Mouse (Mus musculus) myocyte (in vitro differentiated cells): ENCODE measurements around the gene Ppfia1. TPM values are rescaled to one million over a fixed set of nuclear protein-coding genes. Genes with fewer than 3 reads are reported as not detected.

ENCODE experiments used
- H3K27me3 ChIP-seq: one replicate; pipeline ENCODE4 v1.6.1; 2011; ENCODE audit not compliant: control insufficient read depth, insufficient read depth, insufficient read length
- H3K36me3 ChIP-seq: one replicate; pipeline ENCODE4 v1.6.1; 2011; ENCODE audit not compliant: control insufficient read depth, insufficient read depth
- H3K4me2 ChIP-seq: one replicate; pipeline ENCODE4 v1.6.1; 2011; ENCODE audit warnings: low read depth, control low read depth
- H3K4me3 ChIP-seq: one replicate; pipeline ENCODE4 v1.5.1; 2011; ENCODE audit warnings: mild to moderate bottlenecking, control low read depth, moderate library complexity
- H3K79me2 ChIP-seq: one replicate; pipeline ENCODE4 v1.6.1; 2011; ENCODE audit not compliant: control insufficient read depth, insufficient read depth
- H3ac ChIP-seq: one replicate; pipeline ENCODE4 v1.6.1; 2011; ENCODE audit not compliant: control insufficient read depth, insufficient read length
- CEBPB ChIP-seq: IDR thresholded peaks from 2 replicates; pipeline ENCODE4 v1.6.1; 2011; ENCODE audit warnings: mild to moderate bottlenecking, moderate library complexity; ENCODE audit not compliant: poor library complexity, insufficient read depth, severe bottlenecking
- E2F4 ChIP-seq: IDR thresholded peaks from one replicate; pipeline ENCODE4 v1.6.1; 2011; ENCODE audit warnings: mild to moderate bottlenecking, control low read depth, moderate library complexity; ENCODE audit not compliant: insufficient read depth
- MAX ChIP-seq: IDR thresholded peaks from one replicate; pipeline ENCODE4 v1.6.1; 2011; ENCODE audit warnings: low read depth, mild to moderate bottlenecking, control low read depth
- MYOD1 ChIP-seq, 3 experiments: IDR thresholded peaks; one replicate each; pipeline ENCODE4 v1.6.1; 2011; ENCODE audit warnings: control low read depth in 2 of 3, low read depth in 2 of 3, mild to moderate bottlenecking in 2 of 3, moderate library complexity in 1 of 3; ENCODE audit not compliant: insufficient read length in 2 of 3, control insufficient read depth in 1 of 3
- MYOG ChIP-seq, 3 experiments: IDR thresholded peaks; one replicate each; pipeline ENCODE4 v1.6.1; 2011; ENCODE audit warnings: control low read depth in 2 of 3, low read depth in 2 of 3, mild to moderate bottlenecking in 2 of 3; ENCODE audit not compliant: insufficient read length in 2 of 3, control insufficient read depth in 1 of 3, insufficient read depth in 1 of 3
- POLR2A ChIP-seq: IDR thresholded peaks from one replicate; pipeline ENCODE4 v1.6.1; 2011; ENCODE audit warnings: low read depth, mild to moderate bottlenecking, control low read depth, moderate library complexity; ENCODE audit not compliant: insufficient read length
- POLR2AphosphoS2 ChIP-seq: IDR thresholded peaks from one replicate; pipeline ENCODE4 v1.6.1; 2011; ENCODE audit warnings: low read depth, control low read depth; ENCODE audit not compliant: insufficient read length
- REST ChIP-seq: IDR thresholded peaks from one replicate; pipeline ENCODE4 v1.6.1; 2011; ENCODE audit warnings: mild to moderate bottlenecking, control low read depth, moderate library complexity; ENCODE audit not compliant: insufficient read depth, insufficient read length
- SRF ChIP-seq: IDR thresholded peaks from one replicate; pipeline ENCODE4 v1.6.1; 2011; ENCODE audit warnings: low read depth; ENCODE audit not compliant: control insufficient read depth, insufficient read length
- TCF12 ChIP-seq: IDR thresholded peaks from one replicate; pipeline ENCODE4 v1.6.1; 2011; ENCODE audit warnings: mild to moderate bottlenecking, control low read depth; ENCODE audit not compliant: poor library complexity, insufficient read depth, severe bottlenecking
- TCF3 ChIP-seq: IDR thresholded peaks from one replicate; pipeline ENCODE4 v1.6.1; 2011; ENCODE audit warnings: low read depth, control low read depth; ENCODE audit not compliant: insufficient read length
- USF1 ChIP-seq: IDR thresholded peaks from one replicate; pipeline ENCODE4 v1.6.1; 2011; ENCODE audit warnings: low read depth, mild to moderate bottlenecking, control low read depth, moderate library complexity
- polyA plus RNA-seq: library from polyadenylated mRNA; unstranded; fragments of >200 nt; fragmentation: generic; extraction: Trizol; gene quantifications from one replicate; pipeline ENCODE4 v1.2.1, GENCODE M21; 2012; ENCODE audit warnings: missing spikeins

Ppfia1 gene
- polyA plus RNA-seq, 1 experiment: 17.8 TPM

DNA sequence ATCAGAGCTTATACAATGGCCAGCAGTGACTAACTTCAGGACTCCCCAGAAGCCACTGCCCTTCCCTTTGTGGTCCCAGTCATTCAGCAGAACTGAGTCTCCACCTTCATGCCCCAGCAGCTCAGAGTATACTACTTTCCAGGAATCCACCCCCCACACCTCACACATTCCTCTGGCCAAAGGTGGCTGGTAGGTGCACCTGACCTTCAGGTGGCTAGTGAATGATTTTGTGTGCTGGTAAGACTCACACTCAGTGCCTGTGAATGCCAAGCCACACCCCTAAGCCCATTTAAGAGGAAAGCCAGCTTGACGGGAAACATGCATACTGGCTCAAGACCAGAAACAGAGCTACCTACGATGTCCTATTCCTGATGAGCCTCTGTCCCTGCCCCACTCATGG is 120.6 kb downstream of the Ppfia1 start:
- Histone ChIP-seq H3K36me3 (peaks cover 5% of the 10 kb centered on the region), H3K4me3 (no peak overlapping the region), H3K79me2 (no peaks in the 10 kb centered on the region), H3ac (no peak overlapping the region), H3K4me2 (no peak overlapping the region), H3K27me3 (no peaks in the 10 kb centered on the region)
- TF ChIP-seq MAX: no peak
- TF ChIP-seq MYOG (IDR thresholded peaks at IDR 0.05; ENCODE audit: control insufficient read depth in 1 of 3, insufficient read depth in 1 of 3, insufficient read length in 2 of 3, low read depth in 2 of 3): no peak
- TF ChIP-seq TCF12: no peak
- TF ChIP-seq POLR2AphosphoS2: no peak
- TF ChIP-seq MYOD1 (IDR thresholded peaks at IDR 0.05; ENCODE audit: control insufficient read depth in 1 of 3, insufficient read length in 2 of 3, low read depth in 2 of 3): no peak
- TF ChIP-seq CEBPB: no peak
- TF ChIP-seq USF1: no peak
- TF ChIP-seq POLR2A: no peak
- TF ChIP-seq E2F4: no peak
- TF ChIP-seq REST: no peak
- TF ChIP-seq SRF: no peak
- no peak for TF ChIP-seq TCF3

DNA sequence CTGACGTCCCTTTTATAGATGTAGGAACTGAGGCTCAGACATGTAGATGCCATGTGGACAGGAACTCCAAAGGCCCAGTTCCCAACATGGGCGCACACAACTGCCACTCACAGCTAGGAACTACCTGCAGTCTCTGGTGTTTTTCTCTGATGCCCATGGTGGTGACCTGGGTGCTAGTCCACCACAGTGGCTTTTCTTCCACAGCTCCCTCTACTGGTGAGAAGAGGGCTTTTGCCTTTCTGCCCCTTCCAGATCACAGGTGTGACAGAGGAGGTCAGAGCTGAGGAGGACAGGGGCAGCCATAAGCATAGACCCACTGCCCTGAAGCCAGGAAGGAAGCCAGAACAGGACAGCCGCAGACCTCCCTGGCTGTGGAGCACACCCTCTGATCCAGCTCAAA is 126.1 kb downstream of the Ppfia1 start:
- Histone ChIP-seq H3K36me3 (no peaks in the 10 kb centered on the region), H3K27me3 (no peaks in the 10 kb centered on the region), H3K4me3 (no peak overlapping the region), H3K79me2 (no peaks in the 10 kb centered on the region), H3K4me2 (no peak overlapping the region), H3ac (no peak overlapping the region)
- TF ChIP-seq USF1 (no peak), POLR2A (no peak), MAX (no peak), POLR2AphosphoS2 (no peak), MYOG (IDR thresholded peaks at IDR 0.05; ENCODE audit: control insufficient read depth in 1 of 3, insufficient read depth in 1 of 3, insufficient read length in 2 of 3, low read depth in 2 of 3) (no peak), SRF (no peak), CEBPB (no peak), TCF12 (no peak), E2F4 (no peak), MYOD1 (IDR thresholded peaks at IDR 0.05; ENCODE audit: control insufficient read depth in 1 of 3, insufficient read length in 2 of 3, low read depth in 2 of 3) (no peak), TCF3 (no peak), REST (no peak)

Other genes with a start within 250 kb of the Ppfia1 start
- gene Cttn, start 82.7 kb downstream of the Ppfia1 start, polyA plus RNA-seq: 120 TPM
- gene Fadd, start 28.7 kb upstream of the Ppfia1 start, polyA plus RNA-seq: 5.7 TPM
- gene Ano1, start 198.2 kb upstream of the Ppfia1 start, polyA plus RNA-seq: 2.2 TPM